Mouse (Mus musculus): ENCODE results near the gene Mrpl54. TPM values are rescaled to one million over a fixed set of nuclear protein-coding genes. Genes with fewer than 3 reads are reported as not detected.

The Mrpl54 gene
- polyA plus RNA-seq, 1 experiment from 2014 or later = 247 TPM

DNA sequence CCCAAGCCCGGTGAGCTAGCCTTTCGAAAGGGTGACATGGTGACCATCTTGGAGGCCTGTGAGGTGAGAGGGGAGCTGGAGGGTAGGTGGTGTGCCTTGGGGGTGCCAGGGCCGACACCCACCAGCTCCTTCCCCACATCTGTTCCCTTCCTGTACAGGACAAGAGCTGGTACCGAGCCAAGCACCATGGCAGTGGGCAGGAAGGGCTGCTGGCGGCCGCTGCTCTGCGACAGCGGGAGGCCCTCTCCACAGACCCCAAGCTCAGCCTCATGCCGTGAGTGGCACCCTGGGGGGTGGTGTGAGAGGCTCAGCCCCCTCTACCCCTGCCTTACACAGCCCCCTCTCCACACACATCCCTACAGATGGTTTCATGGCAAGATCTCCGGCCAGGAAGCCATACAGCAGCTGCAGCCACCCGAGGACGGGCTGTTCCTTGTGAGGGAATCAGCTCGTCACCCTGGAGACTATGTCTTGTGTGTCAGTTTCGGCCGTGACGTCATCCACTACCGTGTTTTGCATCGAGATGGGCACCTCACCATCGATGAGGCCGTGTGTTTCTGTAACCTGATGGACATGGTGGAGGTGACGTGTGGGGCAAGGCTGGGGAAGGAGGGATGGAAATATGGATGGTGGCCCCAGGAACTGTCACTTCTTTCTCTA is 7.4 kb downstream of the Mrpl54 start:
- Histone ChIP-seq H3K4me2 (no peak overlapping the region), H3K9me3 (replicated peaks; ENCODE audit: control insufficient read depth, low read length) (peaks cover 2% of the 10 kb centered on the region), H3K36me3 (ENCODE audit: control insufficient read depth, insufficient read depth, low read length) (peaks cover 11% of the 10 kb centered on the region), H3K27ac (ENCODE audit: low read depth, low read length) (no peak overlapping the region), H3K4me3 (ENCODE audit: low read depth, low read length) (no peak overlapping the region), H3K27me3 (ENCODE audit: control insufficient read depth, insufficient read depth, low read length) (peaks cover 56% of the 10 kb centered on the region), H3K4me1 (ENCODE audit: control insufficient read depth, insufficient read depth, low read length) (peaks cover 8% of the 10 kb centered on the region), H3K9ac (ENCODE audit: low read depth, low read length) (no peak overlapping the region)
- 35% methylated on average over 21 of the region's 21 CpGs for WGBS (ENCODE audit: insufficient replicate concordance)
- ATAC-seq (replicated peaks; ENCODE audit: insufficient number of reproducible peaks, low FRiP score, low TSS enrichment) = no peak

DNA sequence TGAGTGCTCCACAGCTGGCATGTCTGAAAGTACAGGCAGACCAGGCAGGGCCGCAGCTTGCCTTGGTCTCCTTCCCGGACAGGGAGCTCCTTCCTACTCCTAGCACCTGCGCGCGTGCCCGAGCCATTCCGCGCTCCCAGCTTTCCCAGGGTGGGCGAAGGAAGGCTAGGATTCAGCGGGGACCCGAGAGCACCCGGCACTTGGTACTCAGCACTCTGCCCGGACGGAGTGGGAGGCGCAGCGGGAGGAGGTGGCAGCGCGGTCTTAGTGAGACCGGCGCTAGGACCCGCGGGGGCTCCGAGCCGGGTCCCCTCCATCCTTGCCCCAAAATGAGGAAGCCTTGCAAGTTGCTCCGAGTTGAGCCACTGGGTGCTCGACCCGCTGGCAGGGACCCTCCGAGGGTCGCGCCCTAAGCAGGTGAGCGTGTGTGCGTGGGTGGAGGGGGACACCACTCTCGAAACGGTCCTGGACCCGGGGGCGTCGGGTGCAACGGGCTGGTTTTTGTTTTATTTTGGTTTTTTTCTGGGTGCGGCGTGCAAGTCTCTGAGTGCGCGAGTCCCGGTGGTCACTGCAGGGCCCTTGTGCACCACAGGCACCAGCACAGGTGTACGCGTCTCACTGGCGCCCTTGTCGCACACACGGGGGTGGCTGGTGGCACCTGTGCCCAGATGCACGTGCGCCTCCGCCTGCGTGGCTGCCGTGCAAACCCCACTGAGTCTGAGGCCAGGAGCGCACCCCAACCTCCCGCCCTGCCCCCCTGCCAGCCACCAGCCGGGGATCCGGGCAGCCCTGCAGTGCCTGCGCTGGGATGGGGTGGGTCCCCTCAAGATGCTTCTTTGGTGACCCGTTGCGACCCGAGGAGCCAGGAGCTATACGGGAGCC is 9.3 kb downstream of the Mrpl54 start:
- peaks cover 75% of the 10 kb centered on the region for H3K27me3 ChIP-seq (ENCODE audit: control insufficient read depth, insufficient read depth, low read length)
- H3K9me3 ChIP-seq (replicated peaks; ENCODE audit: control insufficient read depth, low read length) = peaks cover 2% of the 10 kb centered on the region
- no peak for ATAC-seq (replicated peaks; ENCODE audit: insufficient number of reproducible peaks, low FRiP score, low TSS enrichment)
- peaks cover 12% of the 10 kb centered on the region for H3K4me1 ChIP-seq (ENCODE audit: control insufficient read depth, insufficient read depth, low read length)
- H3K36me3 ChIP-seq (ENCODE audit: control insufficient read depth, insufficient read depth, low read length) = no peaks in the 10 kb centered on the region
- 4% methylated on average over 62 of the region's 62 CpGs for WGBS (ENCODE audit: insufficient replicate concordance)
- peak overlapping the region; percentile 46; the same call in 1 of the 2 replicates for H3K9ac ChIP-seq (ENCODE audit: low read depth, low read length)
- H3K4me2 ChIP-seq = peak overlapping the region; percentile 78
- peak overlapping the region; percentile 43 for H3K4me3 ChIP-seq (ENCODE audit: low read depth, low read length)
- H3K27ac ChIP-seq (ENCODE audit: low read depth, low read length) = no peak overlapping the region

DNA sequence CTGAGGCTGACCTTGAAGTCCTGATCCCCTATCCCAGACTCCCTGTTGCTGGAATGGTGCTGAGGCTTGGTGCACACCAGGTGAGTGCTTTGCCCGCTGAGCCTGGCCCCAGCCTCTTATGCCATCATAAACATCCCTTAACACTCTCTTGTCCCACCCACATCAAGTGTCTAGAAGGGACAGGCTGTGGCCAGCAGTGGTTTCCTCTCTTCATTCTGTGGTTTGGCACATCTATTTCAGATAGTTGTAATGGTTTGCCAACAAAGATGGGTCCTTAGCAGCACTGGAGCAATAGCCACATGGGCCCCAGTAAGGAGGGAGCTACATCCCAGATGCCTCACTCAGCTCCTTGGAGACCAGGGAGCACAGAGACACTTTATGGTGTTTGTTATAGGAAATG is 11.8 kb downstream of the Mrpl54 start:
- no peak for ATAC-seq (replicated peaks; ENCODE audit: insufficient number of reproducible peaks, low FRiP score, low TSS enrichment)
- Histone ChIP-seq H3K27me3 (ENCODE audit: control insufficient read depth, insufficient read depth, low read length) (peaks cover 85% of the 10 kb centered on the region), H3K9ac (ENCODE audit: low read depth, low read length) (no peak overlapping the region), H3K36me3 (ENCODE audit: control insufficient read depth, insufficient read depth, low read length) (no peaks in the 10 kb centered on the region), H3K4me1 (ENCODE audit: control insufficient read depth, insufficient read depth, low read length) (peaks cover 12% of the 10 kb centered on the region), H3K9me3 (replicated peaks; ENCODE audit: control insufficient read depth, low read length) (no peaks in the 10 kb centered on the region), H3K4me3 (ENCODE audit: low read depth, low read length) (no peak overlapping the region), H3K27ac (ENCODE audit: low read depth, low read length) (no peak overlapping the region), H3K4me2 (no peak overlapping the region)
- 70% methylated on average over 1 of the region's 1 CpGs for WGBS (ENCODE audit: insufficient replicate concordance)

DNA sequence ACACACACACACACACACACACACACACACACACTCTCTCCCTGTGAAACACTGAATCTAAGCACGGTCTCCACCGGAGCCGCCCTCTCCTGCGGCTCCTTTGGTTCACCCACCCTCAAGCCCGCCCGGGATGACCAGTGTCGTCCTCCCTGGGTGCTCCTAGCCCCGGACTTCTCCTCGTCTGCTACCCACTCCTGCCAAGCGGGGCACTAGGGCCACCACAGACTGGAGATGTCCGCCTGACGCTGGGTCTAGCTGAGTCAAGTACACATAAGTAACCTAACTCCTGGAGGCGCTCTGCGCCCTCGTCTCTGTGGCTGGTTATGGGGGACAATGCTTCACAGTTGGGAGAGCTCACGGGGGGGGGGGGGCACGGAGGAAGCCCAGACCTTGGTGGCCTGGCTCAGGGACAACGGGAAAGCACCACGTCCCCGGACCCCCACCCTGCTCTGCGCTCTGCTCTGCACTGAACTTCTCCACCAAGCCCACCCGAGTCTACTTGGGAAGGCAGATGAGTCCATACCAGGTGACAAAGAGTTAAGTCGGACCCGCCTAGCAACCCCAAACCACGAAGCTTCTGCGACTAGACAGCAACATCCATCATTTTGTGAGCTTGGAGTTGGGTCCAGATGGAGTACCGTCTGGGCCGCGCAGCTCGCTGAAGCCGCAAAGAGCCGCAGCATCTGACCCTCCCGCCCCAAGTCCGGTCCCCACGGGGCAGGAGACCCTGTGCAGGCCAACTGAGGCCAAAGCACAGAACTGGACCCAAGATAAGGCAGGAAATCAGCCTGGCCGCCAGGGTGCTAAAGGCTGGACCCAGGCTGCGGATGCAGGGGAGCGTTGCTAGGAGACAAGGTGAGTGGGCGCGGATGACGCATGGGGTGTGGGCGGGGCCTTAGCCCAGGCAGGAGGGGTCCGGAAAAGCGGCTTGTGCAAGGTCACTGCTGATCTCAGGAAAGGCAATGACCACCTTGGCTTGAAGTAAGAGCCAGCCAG is 14.0 kb downstream of the Mrpl54 start, which contains the start of gene Matk:
TSS of gene Matk (plus strand) at position 512 of the 996 bp plus-strand sequence.
- ATAC-seq (replicated peaks; ENCODE audit: insufficient number of reproducible peaks, low FRiP score, low TSS enrichment) = no peak
- 12% methylated on average over 43 of the region's 44 CpGs for WGBS (ENCODE audit: insufficient replicate concordance)
- Histone ChIP-seq H3K4me1 (ENCODE audit: control insufficient read depth, insufficient read depth, low read length) (peaks cover 10% of the 10 kb centered on the region), H3K4me3 (ENCODE audit: low read depth, low read length) (no peak within 1 kb of the TSS; the same call in 1 of the 2 replicates), H3K9me3 (replicated peaks; ENCODE audit: control insufficient read depth, low read length) (no peaks in the 10 kb centered on the region), H3K4me2 (peak within 1 kb of the TSS; percentile 12; the same call in 1 of the 2 replicates), H3K9ac (ENCODE audit: low read depth, low read length) (no peak within 1 kb of the TSS), H3K27ac (ENCODE audit: low read depth, low read length) (no peak within 1 kb of the TSS), H3K36me3 (ENCODE audit: control insufficient read depth, insufficient read depth, low read length) (no peaks in the 10 kb centered on the region), H3K27me3 (ENCODE audit: control insufficient read depth, insufficient read depth, low read length) (peaks cover 63% of the 10 kb centered on the region)

DNA sequence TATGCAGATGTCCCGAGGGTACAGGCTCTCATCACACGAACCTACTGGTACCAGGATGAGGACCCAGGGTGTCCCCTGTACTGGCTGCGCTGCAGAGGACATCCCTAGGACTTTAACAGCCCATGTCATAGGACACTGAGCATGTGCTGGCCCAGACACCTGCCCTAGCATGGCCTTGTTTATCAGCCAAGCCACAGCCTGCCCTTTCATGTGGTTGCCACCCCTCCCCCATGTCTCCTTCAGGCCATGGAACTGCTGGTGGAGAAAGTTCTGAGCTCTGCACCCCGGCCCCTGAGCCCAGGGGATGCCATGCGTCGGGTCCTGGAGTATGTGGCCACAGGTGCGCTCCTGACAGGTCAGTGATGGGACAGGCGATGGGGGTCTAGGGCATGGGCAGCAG is 17.3 kb downstream of the Mrpl54 start:
- Histone ChIP-seq H3K9me3 (replicated peaks; ENCODE audit: control insufficient read depth, low read length) (no peaks in the 10 kb centered on the region), H3K4me3 (ENCODE audit: low read depth, low read length) (no peak overlapping the region), H3K27ac (ENCODE audit: low read depth, low read length) (no peak overlapping the region), H3K27me3 (ENCODE audit: control insufficient read depth, insufficient read depth, low read length) (peaks cover 38% of the 10 kb centered on the region), H3K4me2 (no peak overlapping the region), H3K9ac (ENCODE audit: low read depth, low read length) (no peak overlapping the region), H3K4me1 (ENCODE audit: control insufficient read depth, insufficient read depth, low read length) (0 out of 2 replicates have a peak, but pooled peaks cover 3% of the 10 kb centered on the region), H3K36me3 (ENCODE audit: control insufficient read depth, insufficient read depth, low read length) (no peaks in the 10 kb centered on the region)
- no peak for ATAC-seq (replicated peaks; ENCODE audit: insufficient number of reproducible peaks, low FRiP score, low TSS enrichment)
- WGBS (ENCODE audit: insufficient replicate concordance) = 74% methylated on average over 8 of the region's 8 CpGs

DNA sequence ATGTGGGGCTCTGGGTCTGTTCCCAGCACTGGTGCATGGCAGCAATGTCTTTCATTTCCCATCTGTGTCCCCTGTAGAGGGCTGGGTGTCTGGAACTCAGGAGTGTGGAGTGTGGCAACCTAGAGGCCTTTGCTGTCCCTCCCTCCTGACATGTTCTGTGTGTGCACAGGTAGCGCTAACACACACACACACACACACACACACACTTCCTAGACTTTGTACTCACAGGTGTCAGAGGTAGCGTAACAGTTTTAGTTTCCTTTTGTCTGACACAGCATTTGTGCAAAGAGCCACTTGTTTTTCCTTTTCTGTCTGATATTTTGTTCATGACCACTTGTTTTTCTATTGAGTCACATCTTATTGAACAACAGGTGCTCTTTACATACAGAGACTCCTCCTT is 18.9 kb downstream of the Mrpl54 start:
- 88% methylated on average over 2 of the region's 2 CpGs for WGBS (ENCODE audit: insufficient replicate concordance)
- Histone ChIP-seq H3K9ac (ENCODE audit: low read depth, low read length) (no peak overlapping the region), H3K27me3 (ENCODE audit: control insufficient read depth, insufficient read depth, low read length) (peaks cover 31% of the 10 kb centered on the region), H3K4me1 (ENCODE audit: control insufficient read depth, insufficient read depth, low read length) (no peaks in the 10 kb centered on the region), H3K4me3 (ENCODE audit: low read depth, low read length) (no peak overlapping the region), H3K9me3 (replicated peaks; ENCODE audit: control insufficient read depth, low read length) (no peaks in the 10 kb centered on the region), H3K4me2 (no peak overlapping the region), H3K36me3 (ENCODE audit: control insufficient read depth, insufficient read depth, low read length) (no peaks in the 10 kb centered on the region), H3K27ac (ENCODE audit: low read depth, low read length) (no peak overlapping the region)
- ATAC-seq (replicated peaks; ENCODE audit: insufficient number of reproducible peaks, low FRiP score, low TSS enrichment) = no peak

DNA sequence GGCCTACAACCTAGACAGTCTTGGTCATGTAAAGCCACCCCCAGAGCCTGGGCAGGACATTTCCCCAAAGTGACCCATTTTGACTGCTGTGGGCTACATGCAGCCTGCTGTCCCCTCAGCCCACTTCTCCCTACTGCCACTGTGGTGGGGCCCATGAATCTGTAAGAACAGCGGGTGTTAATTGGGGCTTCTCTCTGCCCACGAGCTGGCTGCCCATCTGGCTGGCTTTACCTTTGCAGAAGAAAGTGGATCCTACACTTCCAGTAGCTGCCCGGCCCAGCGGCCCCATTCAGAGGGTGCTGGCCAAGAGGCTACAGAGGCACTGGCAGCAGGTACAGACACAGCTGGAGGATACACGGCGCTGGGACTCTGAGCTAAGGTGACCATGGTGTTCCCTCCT is 21.6 kb downstream of the Mrpl54 start:
- Histone ChIP-seq H3K9me3 (replicated peaks; ENCODE audit: control insufficient read depth, low read length) (no peaks in the 10 kb centered on the region), H3K27me3 (ENCODE audit: control insufficient read depth, insufficient read depth, low read length) (peaks cover 32% of the 10 kb centered on the region), H3K36me3 (ENCODE audit: control insufficient read depth, insufficient read depth, low read length) (no peaks in the 10 kb centered on the region), H3K4me1 (ENCODE audit: control insufficient read depth, insufficient read depth, low read length) (peaks cover under 1% of the 10 kb centered on the region), H3K27ac (ENCODE audit: low read depth, low read length) (no peak overlapping the region), H3K4me2 (no peak overlapping the region), H3K4me3 (ENCODE audit: low read depth, low read length) (no peak overlapping the region), H3K9ac (ENCODE audit: low read depth, low read length) (no peak overlapping the region)
- ATAC-seq (replicated peaks; ENCODE audit: insufficient number of reproducible peaks, low FRiP score, low TSS enrichment) = no peak
- 86% methylated on average over 6 of the region's 6 CpGs for WGBS (ENCODE audit: insufficient replicate concordance)

DNA sequence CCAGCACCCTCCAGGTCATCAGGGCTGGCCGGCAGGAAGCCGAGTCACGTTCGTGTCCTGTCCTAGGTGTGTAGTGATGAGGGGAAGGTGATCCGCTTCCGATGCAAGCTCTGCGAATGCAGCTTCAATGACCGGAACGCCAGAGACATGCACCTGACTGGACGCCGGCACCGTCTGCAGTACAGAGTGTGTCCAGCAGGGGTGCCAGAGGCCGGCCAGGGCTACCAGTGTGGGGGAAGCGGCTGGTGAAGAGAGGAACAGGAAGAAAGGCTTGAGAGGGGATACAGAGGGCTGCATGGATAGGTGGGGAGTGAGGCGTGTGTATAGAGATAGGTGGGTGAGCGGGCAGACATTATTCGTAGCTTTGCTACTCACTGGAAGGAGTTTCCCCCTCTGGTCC is 22.1 kb downstream of the Mrpl54 start:
- Histone ChIP-seq H3K27me3 (ENCODE audit: control insufficient read depth, insufficient read depth, low read length) (peaks cover 37% of the 10 kb centered on the region), H3K4me2 (no peak overlapping the region), H3K36me3 (ENCODE audit: control insufficient read depth, insufficient read depth, low read length) (no peaks in the 10 kb centered on the region), H3K4me3 (ENCODE audit: low read depth, low read length) (no peak overlapping the region), H3K27ac (ENCODE audit: low read depth, low read length) (no peak overlapping the region), H3K9me3 (replicated peaks; ENCODE audit: control insufficient read depth, low read length) (no peaks in the 10 kb centered on the region), H3K4me1 (ENCODE audit: control insufficient read depth, insufficient read depth, low read length) (peaks cover 5% of the 10 kb centered on the region), H3K9ac (ENCODE audit: low read depth, low read length) (no peak overlapping the region)
- ATAC-seq (replicated peaks; ENCODE audit: insufficient number of reproducible peaks, low FRiP score, low TSS enrichment) = no peak
- 15% methylated on average over 17 of the region's 17 CpGs for WGBS (ENCODE audit: insufficient replicate concordance)

All from heart, embryonic 11.5 days (tissue).